Mouse (Mus musculus) T-helper 17 cell (primary cell): Measurements from ENCODE around the gene Pde3a.

Experiments used
- in situ Hi-C, 2 experiments: fragments of 300-600 bp; cut with MboI, MseI; formaldehyde crosslinking; loops; 1 replicate in 1 of 2; 2 replicates in 1 of 2; pipeline ENCODE4 v1.15.1; 2025; ENCODE audit warnings: high pct_unique_total_duplicates in 2 of 2

Gene Pde3a

GRCm38 (mm10) chr6:141248691-141249584, at the start of gene Pde3a:
Gene Pde3a (plus strand): TSS chr6:141249269.
- in situ Hi-C loops, result no loop called here

- in situ Hi-C loops, result no loop called here
Measured at GRCm38 (mm10) chr6:141200173-141200615, 48.9 kb upstream of the Pde3a start.

GRCm38 (mm10) chr6:141207531-141207930, 41.5 kb upstream of the Pde3a start:
- in situ Hi-C loops, result no loop called here

GRCm38 (mm10) chr6:141208283-141208872, 40.7 kb upstream of the Pde3a start:
- in situ Hi-C loops, result no loop called here

GRCm38 (mm10) chr6:141210021-141210420, 39.0 kb upstream of the Pde3a start:
- in situ Hi-C loops, result no loop called here

- in situ Hi-C loops, result no loop called here
Measured at GRCm38 (mm10) chr6:141221081-141221480, 28.0 kb upstream of the Pde3a start.

GRCm38 (mm10) chr6:141226851-141227657, 22.0 kb upstream of the Pde3a start:
- in situ Hi-C loops, result no loop called here

- in situ Hi-C loops, result no loop called here
Measured at GRCm38 (mm10) chr6:141227658-141228005, 21.4 kb upstream of the Pde3a start.

GRCm38 (mm10) chr6:141232756-141233382, 16.2 kb upstream of the Pde3a start:
- in situ Hi-C loops, result no loop called here

- in situ Hi-C loops, result no loop called here
Measured at GRCm38 (mm10) chr6:141241809-141242208, 7.3 kb upstream of the Pde3a start.

GRCm38 (mm10) chr6:141245089-141245488, 4.0 kb upstream of the Pde3a start:
- in situ Hi-C loops, result no loop called here

GRCm38 (mm10) chr6:141246391-141246790, 2.7 kb upstream of the Pde3a start:
- in situ Hi-C loops, result no loop called here

GRCm38 (mm10) chr6:141248081-141248480, 988 bp upstream of the Pde3a start:
- in situ Hi-C loops, result no loop called here

- in situ Hi-C loops, result no loop called here
Measured at GRCm38 (mm10) chr6:141249585-141250295, 671 bp downstream of the Pde3a start.

GRCm38 (mm10) chr6:141250296-141250629, 1.2 kb downstream of the Pde3a start:
- in situ Hi-C loops, result no loop called here

GRCm38 (mm10) chr6:141250984-141251383, 1.9 kb downstream of the Pde3a start:
- in situ Hi-C loops, result no loop called here

- in situ Hi-C loops, result no loop called here
Measured at GRCm38 (mm10) chr6:141252520-141252919, 3.5 kb downstream of the Pde3a start.

- in situ Hi-C loops, result no loop called here
Measured at GRCm38 (mm10) chr6:141254956-141255355, 5.9 kb downstream of the Pde3a start.

GRCm38 (mm10) chr6:141256896-141257295, 7.8 kb downstream of the Pde3a start:
- in situ Hi-C loops, result no loop called here

GRCm38 (mm10) chr6:141257434-141258202, 8.5 kb downstream of the Pde3a start:
- in situ Hi-C loops, result no loop called here
